Mouse (Mus musculus) layer of hippocampus, postnatal 10 days (tissue): ENCODE measurements at regions not wholly inside any gene's neighbourhood (a gene's known extent, or its start where the extent isn't known, plus 50 kb on each side); places are given as distances from the start of the nearest gene placed in this dataset.
A peak's percentile ranks its signal among the peaks of the same experiment; 100 is the strongest.

Experiments used
- DNase-seq, 2 experiments: peaks; one replicate each; pipeline ENCODE4 v3.0.0; 2021; ENCODE audit warnings: low spot score in 2 of 2

GRCm38 (mm10) chr6:35458250-35458649, 81.4 kb downstream of the Mtpn start:
- DNase-seq, result no peak

- DNase-seq, result no peak
Measured at GRCm38 (mm10) chr6:35445007-35445406, 94.7 kb downstream of the Mtpn start.

GRCm38 (mm10) chr6:35426301-35426700, 100.4 kb upstream of the Fam180a start:
- DNase-seq, result peak in 1 of 2 experiments; percentile 17

- DNase-seq, result no peak
Measured at GRCm38 (mm10) chr6:35424521-35424920, 98.6 kb upstream of the Fam180a start.

GRCm38 (mm10) chr6:35420924-35421323, 95.0 kb upstream of the Fam180a start:
- DNase-seq, result no peak

- DNase-seq, result peak; percentile 24 to 54
Measured at GRCm38 (mm10) chr6:35405044-35405443, 79.1 kb upstream of the Fam180a start.

- DNase-seq, result peak in 1 of 2 experiments; percentile 40
Measured at GRCm38 (mm10) chr6:35403341-35403910, 77.5 kb upstream of the Fam180a start.

GRCm38 (mm10) chr6:35395726-35396125, 69.8 kb upstream of the Fam180a start:
- no peak for DNase-seq

- DNase-seq, result no peak
Measured at GRCm38 (mm10) chr6:35388827-35389226, 62.9 kb upstream of the Fam180a start.

GRCm38 (mm10) chr6:35381536-35381935, 55.6 kb upstream of the Fam180a start:
- DNase-seq, result no peak

GRCm38 (mm10) chr6:35380721-35381466, 55.0 kb upstream of the Fam180a start:
- DNase-seq, result peak; percentile 32 to 47

GRCm38 (mm10) chr6:35379890-35380289, 53.9 kb upstream of the Fam180a start:
- DNase-seq, result peak; percentile 70 to 78

- no peak for DNase-seq
Measured at GRCm38 (mm10) chr6:35378851-35379250, 52.9 kb upstream of the Fam180a start.

GRCm38 (mm10) chr6:35377535-35377934, 51.6 kb upstream of the Fam180a start:
- DNase-seq, result no peak

- no peak for DNase-seq
Measured at GRCm38 (mm10) chr6:35376526-35376925, 50.6 kb upstream of the Fam180a start.
